Mouse (Mus musculus) c-Kit-positive CD71-negative TER-119-negative erythroid progenitor cells, embryonic 14.5 days (primary cell): ENCODE results near the gene Pgm5.
"Not testable (repeated sequence)": the region's sequence is repeated elsewhere in the genome, so short reads cannot be mapped to it uniquely, and the experiment has no call there.

Experiments
- DNase-seq: peaks from one replicate; pipeline ENCODE4 v3.0.0-alpha.2; 2013; ENCODE audit warnings: low read depth

Pgm5 gene

DNA sequence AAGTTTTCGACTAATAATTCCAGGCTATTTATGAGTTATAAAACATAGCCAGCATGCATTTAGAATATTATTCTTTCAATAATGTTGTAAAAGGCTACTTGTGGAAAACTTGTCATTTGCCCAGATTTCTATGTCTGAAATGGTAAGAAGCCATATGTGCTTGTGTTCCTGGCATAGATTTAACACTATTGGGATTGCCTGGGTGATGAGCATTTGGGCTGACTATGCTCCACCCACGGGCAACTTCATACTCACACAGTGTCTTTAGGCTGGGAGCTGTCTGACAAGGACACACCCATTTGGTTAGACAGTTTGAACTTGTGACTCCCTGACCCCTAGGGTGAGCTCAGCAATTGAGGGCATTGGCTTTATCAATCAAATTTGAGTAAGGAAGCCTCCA, 157.3 kb downstream of the Pgm5 start:
- DNase-seq, result no peak

DNA sequence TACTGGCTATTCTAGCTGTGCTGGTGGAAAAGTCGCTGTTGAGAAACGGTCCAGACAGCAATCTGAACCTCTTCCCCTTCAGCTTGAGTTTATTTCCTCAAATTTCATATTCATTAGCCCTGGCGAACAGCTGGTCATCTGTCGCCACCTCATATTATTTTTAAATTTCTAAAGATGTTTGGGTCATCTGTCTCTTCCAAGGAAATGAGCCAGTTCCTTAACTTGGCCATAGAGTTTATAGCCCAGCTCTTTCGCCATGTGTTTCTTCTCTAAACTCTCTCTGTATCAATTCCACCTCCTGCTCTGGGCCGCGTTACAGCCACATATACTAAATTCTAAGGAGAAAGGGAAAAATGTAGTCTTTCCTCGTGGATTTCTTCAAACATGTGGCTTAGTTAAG, 158.0 kb downstream of the Pgm5 start:
- DNase-seq, result no peak

DNA sequence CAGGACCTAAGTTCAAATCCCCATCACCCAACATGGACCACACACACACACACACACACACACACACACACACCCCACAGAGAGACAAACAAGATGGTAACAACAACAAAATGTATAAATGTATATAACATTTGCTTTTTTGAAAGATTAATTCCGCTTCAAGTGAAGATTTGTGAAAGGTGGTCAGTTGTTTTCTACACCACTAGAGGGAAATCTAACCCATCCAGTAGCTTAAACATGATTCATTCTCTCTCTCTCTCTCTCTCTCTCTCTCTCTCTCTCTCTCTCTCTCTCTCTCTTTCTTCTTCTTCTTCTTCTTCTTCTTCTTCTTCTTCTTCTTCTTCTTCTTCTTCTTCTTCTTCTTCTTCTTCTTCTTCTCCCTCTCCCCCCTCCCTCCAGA, 158.5 kb downstream of the Pgm5 start:
- not testable (repeated sequence) for DNase-seq

DNA sequence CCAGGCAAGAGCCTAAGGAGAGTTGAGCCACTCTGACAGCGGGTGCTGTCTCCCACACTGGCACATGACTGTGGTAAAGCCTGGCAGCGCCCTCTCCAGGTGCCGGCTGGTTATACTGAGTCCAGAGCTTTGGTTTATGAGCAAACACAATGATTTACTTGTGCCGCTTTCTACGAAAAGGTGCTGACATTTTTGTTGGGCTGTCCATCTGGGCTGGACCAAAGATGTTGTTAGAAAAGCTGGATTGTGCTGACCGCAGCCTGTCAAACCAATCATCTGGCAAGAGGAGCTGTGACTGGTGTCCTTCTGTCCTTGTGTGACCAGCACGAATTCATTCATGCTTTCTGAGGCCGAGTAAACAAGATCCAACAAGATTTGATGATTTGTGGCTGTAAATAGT, 159.9 kb downstream of the Pgm5 start:
- DNase-seq, result no peak

DNA sequence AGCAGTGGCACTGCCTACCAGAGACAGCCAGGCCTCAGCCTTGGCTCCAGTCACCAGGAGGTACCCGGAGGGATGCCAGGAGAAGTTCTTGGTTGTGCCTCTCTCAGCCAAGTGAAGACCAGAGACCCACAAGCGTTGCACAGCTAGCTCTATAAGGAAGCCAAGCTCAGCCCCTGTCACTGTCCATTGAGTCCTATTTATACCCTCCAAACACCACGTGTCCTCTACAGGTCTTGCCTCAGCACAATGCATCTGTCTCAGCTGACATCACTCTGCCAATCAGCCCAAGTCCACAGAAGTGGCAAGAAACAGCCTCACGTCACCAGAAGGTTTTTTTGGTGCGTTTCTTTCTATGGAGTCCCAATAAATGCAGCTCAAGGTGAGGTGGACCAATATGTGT, 161.0 kb downstream of the Pgm5 start:
- DNase-seq, result no peak

DNA sequence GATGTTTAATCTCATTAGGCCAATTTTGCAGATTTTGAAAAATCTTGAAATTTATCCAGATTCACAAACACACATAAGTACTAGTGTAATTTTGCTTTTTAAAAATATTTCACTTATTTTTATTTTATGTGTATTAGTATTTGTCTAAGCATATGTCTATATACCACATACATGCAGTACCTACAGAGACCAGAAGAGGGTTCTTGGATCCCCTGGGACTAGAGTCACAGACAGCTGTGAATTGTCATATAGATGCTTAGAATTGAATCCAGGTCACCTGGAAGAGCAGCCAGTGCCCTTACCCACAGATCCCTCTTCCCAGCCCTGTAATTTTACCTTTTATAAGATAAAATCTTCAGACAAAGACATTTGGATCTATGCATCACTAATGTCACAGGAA, 161.7 kb downstream of the Pgm5 start:
- DNase-seq, result peak; percentile 13

DNA sequence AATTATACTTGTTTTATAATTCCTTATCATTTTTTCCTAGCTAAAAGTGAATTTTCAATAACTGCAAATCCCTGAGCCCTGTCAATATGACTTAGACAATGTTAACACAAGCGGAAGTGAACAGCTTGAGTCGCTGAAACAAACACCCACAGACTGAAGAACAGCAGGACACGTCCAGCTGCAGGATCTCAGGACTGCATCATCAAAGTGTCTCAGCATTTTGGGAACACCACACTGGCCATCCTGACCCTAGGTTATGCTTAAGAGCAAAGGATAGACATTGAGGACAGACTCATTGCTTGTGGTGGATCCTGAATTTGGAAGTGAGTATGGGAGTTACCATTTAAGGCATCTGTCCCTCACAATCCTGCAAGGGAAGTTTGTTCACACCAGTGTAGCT, 162.5 kb downstream of the Pgm5 start:
- no peak for DNase-seq

DNA sequence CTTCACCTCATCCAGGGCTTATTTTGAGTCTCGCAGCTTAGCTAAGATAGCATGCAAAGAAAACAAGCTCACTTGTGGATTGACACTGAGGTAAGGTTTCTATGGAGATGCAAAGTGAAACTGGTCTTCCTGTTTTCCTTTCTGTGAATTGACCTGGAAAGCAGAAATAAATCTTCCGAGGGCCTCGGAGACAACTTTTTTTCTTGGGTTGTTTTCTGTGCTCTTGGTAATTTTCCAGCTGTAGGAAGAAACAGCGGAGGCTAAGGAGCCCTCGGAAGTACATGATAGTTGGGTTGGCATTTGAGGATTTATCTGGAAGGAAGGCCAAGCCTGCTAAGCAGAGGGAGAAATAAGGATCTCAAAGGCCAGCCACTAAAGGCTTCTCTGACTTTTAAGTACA, 163.0 kb downstream of the Pgm5 start:
- DNase-seq, result no peak

DNA sequence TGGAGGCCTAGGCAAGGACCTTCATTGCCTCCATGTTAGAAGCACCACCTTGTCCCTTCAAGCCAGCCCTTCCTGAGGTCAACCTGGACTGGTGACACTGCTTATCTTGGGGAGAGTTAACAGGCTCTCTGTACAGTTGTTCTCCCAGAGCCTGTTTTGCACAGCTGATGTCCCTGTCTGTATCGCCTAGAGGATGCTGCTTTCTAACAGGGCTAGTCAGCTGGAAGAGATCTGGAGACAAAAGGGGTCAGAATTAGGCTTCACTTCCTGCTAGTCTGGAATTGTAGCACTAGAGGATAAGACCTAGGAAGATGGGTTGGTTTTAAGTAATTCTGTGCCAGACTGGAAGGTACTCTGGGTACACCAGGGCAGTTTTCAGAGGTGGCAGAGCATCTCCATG, 163.7 kb downstream of the Pgm5 start:
- no peak for DNase-seq

DNA sequence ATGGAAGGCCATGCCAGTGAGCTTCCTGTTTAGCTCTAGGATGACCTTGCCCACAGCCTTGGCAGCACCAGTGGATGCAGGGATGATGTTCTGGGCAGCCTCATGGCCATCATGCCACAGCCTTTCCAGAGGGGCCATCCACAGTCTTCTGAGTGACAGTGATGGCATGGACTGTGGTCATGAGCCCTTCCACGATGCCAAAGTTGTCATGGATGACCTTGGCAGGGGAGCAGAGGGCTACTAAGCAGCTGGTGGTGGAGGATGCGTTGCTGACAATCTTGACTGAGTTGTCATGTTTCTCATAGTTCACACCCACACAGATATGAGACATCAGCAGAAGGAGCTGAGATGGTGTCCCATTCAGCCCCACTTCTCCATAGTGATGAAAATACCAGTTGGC, 169.0 kb downstream of the Pgm5 start:
- no peak for DNase-seq

DNA sequence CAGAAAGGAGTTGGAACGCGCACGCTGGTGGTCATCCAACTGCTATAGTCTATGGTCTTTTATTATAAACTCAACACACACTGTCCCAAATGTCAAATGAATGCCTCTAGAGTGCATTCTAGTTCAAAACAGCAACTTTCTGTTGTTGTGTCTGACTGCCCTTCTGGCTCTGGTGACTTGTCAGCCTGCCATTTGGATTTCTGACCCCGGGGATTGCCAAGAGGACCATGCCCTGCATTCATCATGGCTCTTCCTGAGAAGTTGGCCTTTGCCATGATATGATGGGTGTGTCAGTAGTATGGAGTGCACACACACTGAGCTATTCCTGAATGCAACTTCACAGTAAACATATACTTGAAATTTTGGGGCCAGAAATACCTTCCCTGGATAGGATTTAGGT, 172.1 kb downstream of the Pgm5 start:
- DNase-seq, result no peak

DNA sequence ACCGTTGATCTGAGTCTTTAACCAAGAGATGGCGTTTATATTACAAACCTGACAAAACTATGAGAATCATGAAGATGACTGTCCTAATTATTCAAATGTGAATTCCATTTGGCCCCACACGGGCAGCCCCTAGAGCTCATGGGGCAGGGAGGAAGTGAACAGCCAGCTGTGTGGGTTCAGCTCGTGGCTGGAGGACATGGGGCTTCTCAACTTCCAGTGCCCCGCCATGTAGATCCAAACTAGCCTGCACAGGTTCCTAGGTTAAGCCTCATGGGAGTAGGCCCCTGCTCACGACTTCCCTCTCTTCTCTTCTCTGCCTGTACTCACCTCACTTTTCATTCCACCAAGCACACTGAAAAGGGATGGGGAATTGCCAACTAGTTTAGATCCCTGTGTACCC, 173.3 kb downstream of the Pgm5 start:
- no peak for DNase-seq

DNA sequence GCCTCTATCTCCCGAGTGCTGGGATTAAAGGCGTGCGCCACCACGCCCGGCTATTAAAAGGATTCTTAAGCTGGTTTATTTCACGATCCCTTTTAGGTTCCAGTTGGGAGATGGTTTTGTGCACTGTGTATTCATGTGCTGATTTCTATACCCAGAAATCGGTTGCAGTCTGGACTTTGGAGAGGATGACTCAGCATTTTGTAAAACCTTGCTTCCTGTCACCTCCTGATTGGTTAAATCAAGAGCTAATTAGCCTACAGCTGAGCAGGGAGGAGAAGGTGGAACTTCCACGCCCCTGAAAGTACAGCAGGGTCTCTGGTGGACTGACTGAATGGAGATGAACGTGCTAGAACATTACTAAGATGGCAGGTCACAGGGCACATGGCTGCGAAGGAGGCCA, 175.2 kb downstream of the Pgm5 start:
- DNase-seq, result no peak

DNA sequence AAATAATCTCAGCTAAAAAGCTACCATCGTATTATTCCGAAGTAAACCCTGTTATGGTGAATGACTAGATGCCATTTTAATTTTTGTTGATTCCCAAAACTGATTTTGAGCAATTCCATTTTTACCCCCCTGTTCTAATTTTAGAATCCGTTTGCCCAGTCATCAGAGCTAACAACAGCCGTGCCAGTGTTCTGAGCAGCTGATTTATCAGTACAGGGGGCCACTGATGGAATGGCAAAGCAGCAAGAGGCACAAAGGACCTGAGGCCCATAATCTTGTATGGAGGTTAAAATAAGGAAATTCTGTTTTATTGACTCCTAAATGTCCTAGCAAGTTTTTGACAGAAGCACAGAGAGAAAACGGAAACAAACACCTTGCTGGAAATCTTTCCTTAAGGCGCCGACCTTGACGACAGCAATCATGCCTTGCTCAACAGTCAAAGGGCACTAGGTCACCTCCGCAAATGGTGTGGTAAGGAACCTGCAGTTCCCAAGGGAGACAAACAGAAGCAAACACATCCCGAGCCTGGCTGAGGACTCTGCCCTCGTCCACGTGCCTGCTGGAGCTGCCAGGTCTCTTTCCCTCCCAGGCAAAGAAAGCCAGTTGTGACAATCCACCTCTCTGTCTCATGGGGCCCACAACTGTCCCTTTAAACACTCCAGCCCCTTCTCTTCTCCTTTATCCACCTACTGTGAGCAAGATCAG, 178.5 kb downstream of the Pgm5 start:
- DNase-seq, result no peak

DNA sequence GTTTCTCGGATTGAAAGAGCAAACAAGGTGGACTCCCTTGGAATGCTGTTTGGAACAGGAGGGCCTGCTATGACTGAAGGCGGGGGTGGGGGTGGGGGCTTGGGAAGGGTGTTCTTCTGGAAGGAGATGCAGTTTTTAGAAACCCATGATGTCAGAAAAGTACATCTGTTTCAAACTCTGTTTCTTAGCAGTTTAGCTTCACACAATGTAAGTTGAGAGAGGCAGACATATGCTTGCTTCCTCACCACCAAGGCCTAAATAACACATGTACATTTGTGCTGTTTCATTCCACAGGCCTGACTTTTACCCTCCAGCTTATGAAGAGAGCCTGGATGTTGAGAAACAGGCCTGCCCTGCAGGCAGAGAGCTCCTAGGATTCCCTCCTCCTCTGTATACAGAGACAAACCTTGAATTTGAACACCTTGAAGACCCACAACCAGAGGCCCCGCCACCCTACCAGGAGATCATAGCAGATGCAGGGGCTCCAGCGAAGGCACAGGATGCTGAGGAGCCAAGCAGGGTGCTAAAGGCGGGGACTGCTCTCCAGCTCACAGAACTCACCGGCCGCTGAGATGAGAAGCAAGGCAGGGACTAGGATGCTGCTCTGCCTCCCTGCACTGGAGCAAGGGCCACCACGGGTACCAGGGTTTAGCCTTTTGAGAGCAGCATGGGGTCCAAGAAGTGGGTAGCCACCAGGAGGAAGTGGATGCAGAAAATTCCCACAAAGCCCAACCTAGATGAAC, 184.2 kb downstream of the Pgm5 start:
- DNase-seq, result no peak

DNA sequence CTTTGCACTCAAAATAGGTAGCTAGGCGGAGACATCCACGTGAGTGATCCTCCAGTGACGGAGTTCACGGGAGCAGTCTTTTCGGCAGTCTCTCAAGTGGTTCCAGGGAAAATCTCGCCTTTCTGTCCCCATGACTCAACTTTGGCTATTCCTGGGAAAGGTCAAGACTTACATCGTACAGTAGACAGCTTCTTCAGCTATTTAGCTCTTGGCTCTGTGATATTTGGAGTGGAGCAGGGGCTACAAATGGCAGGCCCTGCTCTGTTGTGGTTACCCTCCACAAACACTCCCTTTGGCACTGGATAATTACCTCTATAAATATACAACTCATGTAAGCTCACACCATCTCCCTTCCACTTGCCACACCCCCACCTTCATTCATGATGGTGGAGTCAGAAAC, 185.2 kb downstream of the Pgm5 start:
- no peak for DNase-seq

DNA sequence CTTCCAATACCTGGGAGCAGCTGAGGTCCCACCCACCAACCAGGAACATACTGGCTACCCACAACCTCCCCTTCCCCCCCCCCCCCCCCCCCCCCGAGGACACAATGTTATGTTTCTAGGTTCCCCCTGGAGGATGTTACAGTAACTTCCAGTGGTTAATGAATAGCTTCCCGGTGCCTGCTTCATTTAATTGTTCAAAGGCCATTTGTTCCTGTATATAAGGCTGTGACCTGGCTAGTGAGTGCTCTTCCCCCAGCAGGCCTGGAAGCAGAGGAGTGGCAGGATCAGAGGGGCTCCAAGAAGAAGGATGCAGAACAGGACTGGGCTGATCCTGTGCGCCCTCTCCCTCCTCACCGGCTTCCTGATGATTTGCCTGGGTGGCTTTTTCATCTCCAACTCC, 187.9 kb downstream of the Pgm5 start, which contains the start of gene Tmem252:
Gene Tmem252 (plus strand): TSS at position 247 of the 400 bp plus-strand sequence.
- no peak for DNase-seq

DNA sequence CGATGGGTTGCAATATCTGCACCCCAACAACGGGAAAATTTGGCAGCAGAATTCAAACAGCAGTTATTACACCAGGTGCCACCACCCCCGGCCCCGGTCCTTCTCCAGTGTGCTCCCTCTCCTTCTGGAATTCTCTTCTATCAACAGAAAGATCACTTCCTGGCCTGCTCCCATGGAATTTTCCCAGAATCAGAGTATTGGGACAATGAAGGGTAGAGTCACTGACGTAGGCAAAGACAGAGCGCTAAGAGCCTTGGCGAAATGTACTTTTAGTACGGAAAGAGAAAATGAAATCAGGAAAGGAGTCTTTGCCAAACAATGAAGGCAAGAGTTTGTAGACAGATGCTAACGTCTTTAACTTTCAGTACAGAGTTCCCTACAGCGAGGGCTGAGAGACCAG, 188.3 kb downstream of the Pgm5 start:
- DNase-seq, result no peak

DNA sequence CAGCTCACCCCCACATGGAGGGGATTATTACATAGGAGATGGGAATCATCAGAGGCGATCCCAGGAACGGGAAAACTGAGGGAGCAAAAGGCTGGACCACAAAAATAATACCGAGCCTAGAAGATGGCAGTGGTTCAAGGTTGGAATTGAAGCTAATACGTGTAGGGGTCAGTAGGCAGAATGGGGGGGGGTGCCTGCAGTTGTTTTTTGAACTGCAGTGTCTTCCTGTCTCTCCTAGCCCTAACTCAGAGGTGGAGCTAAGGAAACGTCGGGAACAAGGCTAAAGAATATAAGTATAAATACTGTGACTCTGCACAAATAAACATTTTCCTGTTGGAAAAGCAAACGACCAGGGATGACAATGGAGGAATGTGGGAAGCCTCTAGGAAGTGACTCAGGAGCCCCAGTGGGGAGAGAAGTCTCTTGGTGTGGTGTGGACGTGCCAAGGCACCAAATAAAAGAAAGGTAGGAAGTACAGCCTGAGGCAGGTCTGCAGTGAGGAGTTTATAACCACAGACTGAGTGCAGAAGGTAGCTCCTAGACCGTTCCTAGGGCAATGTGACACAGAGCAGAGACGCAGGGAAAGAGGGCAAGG, 189.2 kb downstream of the Pgm5 start:
- DNase-seq, result no peak

DNA sequence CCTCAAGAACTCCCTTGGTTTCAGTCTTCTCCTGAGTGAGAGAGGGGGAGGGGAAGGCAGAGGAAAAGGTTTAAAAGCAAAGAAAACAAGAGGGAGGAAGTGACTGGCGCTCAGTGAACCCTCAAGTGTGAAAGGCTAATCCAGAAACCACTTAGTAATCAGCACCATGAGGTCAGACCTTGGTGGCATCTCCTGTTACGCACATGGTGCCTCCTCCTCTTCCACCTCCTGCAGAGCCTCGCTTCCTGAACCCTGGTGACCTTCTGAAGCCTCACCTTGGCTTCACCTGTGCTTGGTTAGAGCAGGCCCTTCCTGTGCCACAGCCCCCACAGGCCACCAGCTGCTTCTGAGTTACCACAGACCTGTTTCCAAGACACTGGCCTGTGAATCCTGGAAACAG, 190.1 kb downstream of the Pgm5 start:
- DNase-seq, result no peak

DNA sequence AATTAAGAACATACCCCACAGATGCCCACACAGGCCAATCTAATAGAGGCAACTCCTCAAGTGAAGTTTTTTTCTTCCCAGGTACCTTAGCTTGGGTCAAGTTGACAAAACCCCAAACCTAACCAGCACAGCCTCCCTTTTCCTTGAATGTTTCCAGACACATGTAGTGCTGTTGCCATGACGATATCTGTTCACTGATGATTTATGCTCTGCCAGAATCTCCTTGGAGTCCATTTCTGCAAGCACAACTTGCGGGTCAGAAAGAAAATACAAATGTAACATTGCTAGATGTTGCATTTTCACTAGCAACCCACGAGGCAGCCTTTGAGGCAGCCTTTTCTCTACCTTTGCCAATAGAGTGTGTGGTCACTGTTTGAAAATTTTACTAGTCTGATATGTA, 194.1 kb downstream of the Pgm5 start:
- DNase-seq, result no peak

DNA sequence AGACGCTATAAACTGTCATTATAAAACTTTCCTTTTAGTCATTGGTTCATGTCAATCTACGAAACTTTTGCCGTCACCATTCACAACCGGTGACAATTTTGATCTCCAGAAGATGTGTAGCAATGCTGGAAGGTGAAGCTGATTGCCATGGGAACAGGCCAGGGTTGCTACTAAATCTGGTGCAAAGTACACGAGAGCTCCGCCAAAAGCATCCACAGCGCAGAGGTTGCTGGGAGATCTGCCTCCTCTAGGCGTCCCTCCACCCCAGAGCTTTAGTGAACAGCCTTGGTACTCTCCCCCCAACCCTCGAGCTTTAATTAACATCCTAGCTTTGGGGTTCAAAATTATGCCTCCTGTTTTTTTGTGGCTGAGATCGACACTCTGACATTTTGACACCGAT, 195.9 kb downstream of the Pgm5 start:
- DNase-seq, result no peak

DNA sequence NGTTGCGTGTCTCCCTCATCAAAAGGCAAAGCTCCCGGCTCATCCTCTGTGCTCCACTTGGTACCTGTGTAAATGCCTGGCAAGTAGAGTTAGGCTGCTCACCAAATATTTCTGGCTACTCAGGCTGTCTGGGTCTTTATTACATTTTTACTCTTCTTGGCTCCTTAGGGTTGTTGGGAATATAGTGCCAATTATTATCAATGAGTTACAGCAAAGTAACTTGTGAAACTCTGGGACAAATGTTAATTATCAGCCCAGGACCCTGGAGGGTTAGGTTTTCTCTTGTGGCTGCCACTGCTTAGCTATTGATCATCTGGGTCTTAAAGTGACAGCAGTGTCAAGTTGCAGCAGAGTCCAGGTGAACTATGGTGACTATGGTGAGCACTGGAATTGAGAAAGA, 199.3 kb downstream of the Pgm5 start:
- DNase-seq, result no peak

DNA sequence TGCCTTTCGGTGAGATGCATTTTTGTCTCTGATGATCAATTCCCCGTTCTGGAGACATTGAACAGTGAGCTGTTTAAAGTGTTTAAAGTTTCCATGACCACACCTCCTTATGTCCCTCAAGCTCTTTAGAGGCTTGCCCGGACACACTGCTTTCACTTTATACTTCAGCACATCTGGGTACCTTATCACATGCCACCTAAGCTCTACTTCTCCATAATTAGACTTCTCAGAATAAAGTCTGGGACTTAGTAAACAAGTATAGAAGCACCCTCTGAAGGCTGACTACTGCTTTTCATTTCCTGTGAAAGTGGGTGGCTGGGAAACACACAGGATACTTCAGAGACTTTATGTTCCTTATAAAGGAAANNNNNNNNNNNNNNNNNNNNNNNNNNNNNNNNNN, 204.7 kb downstream of the Pgm5 start:
- no peak for DNase-seq
